Mouse (Mus musculus) right cerebral cortex, postnatal 14 days (tissue): Measurements from ENCODE around the gene Sufu.

Experiments used
- DNase-seq: peaks from one replicate; pipeline ENCODE4 v3.0.0; 2022

The Sufu gene

GRCm38 (mm10) chr19:46434591-46434990 is 37.9 kb downstream of the Sufu start:
- no peak for DNase-seq

GRCm38 (mm10) chr19:46435492-46435891 is 38.8 kb downstream of the Sufu start:
- no peak for DNase-seq

- no peak for DNase-seq
These were observed 46.8 kb downstream of the Sufu start for GRCm38 (mm10) chr19:46443509-46443908.

- DNase-seq, result peak; percentile 69
These were observed 47.5 kb downstream of the Sufu start for GRCm38 (mm10) chr19:46444209-46444608.

- DNase-seq, result no peak
These were observed 48.9 kb downstream of the Sufu start for GRCm38 (mm10) chr19:46445641-46446040.

GRCm38 (mm10) chr19:46446436-46447020 is 49.8 kb downstream of the Sufu start:
- no peak for DNase-seq

GRCm38 (mm10) chr19:46447110-46447509 is 50.4 kb downstream of the Sufu start:
- DNase-seq, result no peak

GRCm38 (mm10) chr19:46447911-46448310 is 51.2 kb downstream of the Sufu start:
- DNase-seq, result no peak

GRCm38 (mm10) chr19:46449261-46450005 is 52.7 kb downstream of the Sufu start:
- no peak for DNase-seq

GRCm38 (mm10) chr19:46452052-46452827 is 55.5 kb downstream of the Sufu start:
- peak; percentile 35 for DNase-seq

- no peak for DNase-seq
These were observed 56.2 kb downstream of the Sufu start for GRCm38 (mm10) chr19:46452916-46453315.

- DNase-seq, result no peak
These were observed 57.6 kb downstream of the Sufu start for GRCm38 (mm10) chr19:46454126-46454880.

GRCm38 (mm10) chr19:46455032-46455431 is 58.3 kb downstream of the Sufu start:
- DNase-seq, result no peak

GRCm38 (mm10) chr19:46455556-46455955 is 58.9 kb downstream of the Sufu start:
- DNase-seq, result no peak

GRCm38 (mm10) chr19:46456018-46456735 is 59.5 kb downstream of the Sufu start:
- no peak for DNase-seq

GRCm38 (mm10) chr19:46457798-46458197 is 61.1 kb downstream of the Sufu start:
- no peak for DNase-seq

- no peak for DNase-seq
These were observed 62.6 kb downstream of the Sufu start for GRCm38 (mm10) chr19:46459256-46459655.

GRCm38 (mm10) chr19:46459889-46460288 is 63.2 kb downstream of the Sufu start:
- DNase-seq, result no peak

GRCm38 (mm10) chr19:46462574-46462973 is 65.9 kb downstream of the Sufu start:
- no peak for DNase-seq

- no peak for DNase-seq
These were observed 66.8 kb downstream of the Sufu start for GRCm38 (mm10) chr19:46463446-46463845.

- no peak for DNase-seq
These were observed 69.5 kb downstream of the Sufu start for GRCm38 (mm10) chr19:46466160-46466559.

GRCm38 (mm10) chr19:46467051-46467503 is 70.4 kb downstream of the Sufu start:
- DNase-seq, result no peak
